Mouse (Mus musculus): ENCODE data around the gene Sfxn1. TPM values are rescaled to one million over a fixed set of nuclear protein-coding genes. Genes with fewer than 3 reads are reported as not detected.

Gene Sfxn1
- polyA plus RNA-seq, 1 experiment from 2014 or later = 119 TPM

- H3K4me3 ChIP-seq (ENCODE audit: low read depth, low read length) = no peak overlapping the region
- no peak overlapping the region for H3K9ac ChIP-seq (ENCODE audit: low read depth, low read length)
- no peaks in the 10 kb centered on the region for H3K9me3 ChIP-seq (replicated peaks; ENCODE audit: control insufficient read depth, low read length, poor library complexity, severe bottlenecking)
- no peaks in the 10 kb centered on the region for H3K4me1 ChIP-seq (ENCODE audit: control insufficient read depth, insufficient read depth, low read length)
- no peak for ATAC-seq
- H3K4me2 ChIP-seq (ENCODE audit: low read length) = no peak overlapping the region
- 92% methylated on average over 15 of the region's 15 CpGs for WGBS
- H3K27me3 ChIP-seq (ENCODE audit: control insufficient read depth, insufficient read depth, low read depth, low read length) = no peaks in the 10 kb centered on the region
- H3K36me3 ChIP-seq (ENCODE audit: control insufficient read depth, insufficient read depth, low read length) = 0 out of 2 replicates have a peak, but pooled peaks cover 3% of the 10 kb centered on the region
- no peak overlapping the region for H3K27ac ChIP-seq (ENCODE audit: low read length)
These were observed 29.6 kb downstream of the Sfxn1 start for GRCm38 (mm10) chr13:54101031-54101820.

- Histone ChIP-seq H3K36me3 (ENCODE audit: control insufficient read depth, insufficient read depth, low read length) (peaks cover 3% of the 10 kb centered on the region; the same call in 1 of the 2 replicates), H3K27ac (ENCODE audit: low read length) (no peak overlapping the region), H3K27me3 (ENCODE audit: control insufficient read depth, insufficient read depth, low read depth, low read length) (no peaks in the 10 kb centered on the region), H3K4me2 (ENCODE audit: low read length) (no peak overlapping the region), H3K9ac (ENCODE audit: low read depth, low read length) (no peak overlapping the region), H3K9me3 (replicated peaks; ENCODE audit: control insufficient read depth, low read length, poor library complexity, severe bottlenecking) (no peaks in the 10 kb centered on the region), H3K4me1 (ENCODE audit: control insufficient read depth, insufficient read depth, low read length) (no peaks in the 10 kb centered on the region), H3K4me3 (ENCODE audit: low read depth, low read length) (no peak overlapping the region)
- 96% methylated on average over 3 of the region's 3 CpGs for WGBS
- no peak for ATAC-seq
These were observed 30.4 kb downstream of the Sfxn1 start for GRCm38 (mm10) chr13:54102061-54102460.

DNA sequence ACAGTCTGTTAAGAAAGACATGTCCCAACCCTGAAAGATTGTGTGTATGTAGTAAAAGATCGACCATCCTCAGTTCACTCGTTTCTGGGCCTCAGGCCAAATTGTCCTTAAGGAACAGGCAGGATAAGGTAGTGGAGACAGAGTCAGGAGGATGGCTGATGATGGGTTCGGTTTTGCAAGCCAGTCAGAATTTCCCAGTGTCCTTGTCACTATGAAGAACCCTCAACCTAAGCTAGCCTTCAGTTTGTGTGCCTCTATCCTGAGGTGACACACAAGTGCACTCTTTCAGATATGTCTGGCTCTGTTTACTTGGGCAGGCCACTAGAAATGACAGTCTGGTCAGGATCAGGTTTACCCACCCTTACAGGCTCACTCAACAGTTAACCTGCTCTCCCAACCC lies 31.6 kb downstream of the Sfxn1 start:
- no peak for ATAC-seq
- 92% methylated on average over 3 of the region's 3 CpGs for WGBS
- H3K4me1 ChIP-seq (ENCODE audit: control insufficient read depth, insufficient read depth, low read length) = no peaks in the 10 kb centered on the region
- no peaks in the 10 kb centered on the region for H3K27me3 ChIP-seq (ENCODE audit: control insufficient read depth, insufficient read depth, low read depth, low read length)
- no peak overlapping the region for H3K4me2 ChIP-seq (ENCODE audit: low read length)
- no peak overlapping the region for H3K9ac ChIP-seq (ENCODE audit: low read depth, low read length)
- no peak overlapping the region for H3K4me3 ChIP-seq (ENCODE audit: low read depth, low read length)
- no peaks in the 10 kb centered on the region for H3K9me3 ChIP-seq (replicated peaks; ENCODE audit: control insufficient read depth, low read length, poor library complexity, severe bottlenecking)
- no peak overlapping the region for H3K27ac ChIP-seq (ENCODE audit: low read length)
- peaks cover 7% of the 10 kb centered on the region; the same call in 1 of the 2 replicates for H3K36me3 ChIP-seq (ENCODE audit: control insufficient read depth, insufficient read depth, low read length)

DNA sequence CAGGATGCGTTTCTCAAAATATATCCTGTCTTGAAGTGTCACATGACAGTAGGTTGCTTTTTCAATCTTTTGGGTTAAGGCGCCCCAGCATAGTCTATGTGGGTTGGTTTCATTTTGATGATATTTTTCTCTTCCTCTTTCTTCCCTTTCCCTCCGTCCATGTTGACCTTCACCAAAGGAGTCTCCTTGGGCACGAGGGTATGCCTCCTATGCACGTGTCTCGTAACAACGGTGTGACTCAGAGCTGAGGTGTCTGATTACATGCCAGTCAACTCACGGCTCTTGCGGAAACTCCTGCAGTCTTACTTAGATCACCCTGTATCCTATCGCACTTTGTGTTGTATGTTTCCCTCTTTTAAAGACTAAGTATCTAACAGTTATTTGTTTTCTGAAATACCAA lies 32.2 kb downstream of the Sfxn1 start:
- H3K4me3 ChIP-seq (ENCODE audit: low read depth, low read length) = no peak overlapping the region
- 89% methylated on average over 10 of the region's 10 CpGs for whole genome bisulfite sequencing
- H3K27me3 ChIP-seq (ENCODE audit: control insufficient read depth, insufficient read depth, low read depth, low read length) = no peaks in the 10 kb centered on the region
- peaks cover 7% of the 10 kb centered on the region; the same call in 1 of the 2 replicates for H3K36me3 ChIP-seq (ENCODE audit: control insufficient read depth, insufficient read depth, low read length)
- no peak overlapping the region for H3K9ac ChIP-seq (ENCODE audit: low read depth, low read length)
- H3K9me3 ChIP-seq (replicated peaks; ENCODE audit: control insufficient read depth, low read length, poor library complexity, severe bottlenecking) = no peaks in the 10 kb centered on the region
- ATAC-seq = no peak
- H3K4me1 ChIP-seq (ENCODE audit: control insufficient read depth, insufficient read depth, low read length) = no peaks in the 10 kb centered on the region
- no peak overlapping the region for H3K27ac ChIP-seq (ENCODE audit: low read length)
- H3K4me2 ChIP-seq (ENCODE audit: low read length) = no peak overlapping the region

- Histone ChIP-seq H3K4me1 (ENCODE audit: control insufficient read depth, insufficient read depth, low read length) (peaks cover 2% of the 10 kb centered on the region; the same call in 1 of the 2 replicates), H3K27me3 (ENCODE audit: control insufficient read depth, insufficient read depth, low read depth, low read length) (no peaks in the 10 kb centered on the region), H3K4me2 (ENCODE audit: low read length) (no peak overlapping the region), H3K9me3 (replicated peaks; ENCODE audit: control insufficient read depth, low read length, poor library complexity, severe bottlenecking) (no peaks in the 10 kb centered on the region), H3K36me3 (ENCODE audit: control insufficient read depth, insufficient read depth, low read length) (no peaks in the 10 kb centered on the region), H3K27ac (ENCODE audit: low read length) (no peak overlapping the region), H3K4me3 (ENCODE audit: low read depth, low read length) (no peak overlapping the region), H3K9ac (ENCODE audit: low read depth, low read length) (no peak overlapping the region)
- peak; percentile 83 for ATAC-seq
- 51% methylated on average over 11 of the region's 11 CpGs for WGBS
These were observed 42.3 kb downstream of the Sfxn1 start for GRCm38 (mm10) chr13:54113819-54114550.

DNA sequence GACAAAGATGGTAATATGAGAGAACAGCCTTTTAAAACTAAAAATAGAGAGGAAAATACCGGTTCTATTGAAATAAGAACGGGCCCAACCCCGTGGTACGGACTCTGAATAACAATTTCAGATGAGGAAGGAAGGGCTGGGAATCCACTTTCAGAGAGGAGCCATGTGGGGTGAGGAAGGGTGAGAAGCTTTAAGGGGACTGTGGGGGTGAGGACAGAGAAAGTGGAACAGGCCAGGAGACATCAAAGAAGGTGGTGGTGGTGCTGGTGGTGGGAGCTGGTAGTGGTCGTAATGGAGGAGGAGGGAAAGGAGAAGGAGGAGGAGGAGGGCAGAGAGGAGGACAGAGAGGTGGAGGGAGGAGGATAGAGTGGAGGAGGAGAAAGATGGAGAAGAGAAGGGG lies 43.3 kb downstream of the Sfxn1 start:
- Histone ChIP-seq H3K4me1 (ENCODE audit: control insufficient read depth, insufficient read depth, low read length) (peaks cover 2% of the 10 kb centered on the region; the same call in 1 of the 2 replicates), H3K4me3 (ENCODE audit: low read depth, low read length) (no peak overlapping the region), H3K9ac (ENCODE audit: low read depth, low read length) (no peak overlapping the region), H3K27ac (ENCODE audit: low read length) (peak overlapping the region; percentile 10; the same call in 1 of the 2 replicates), H3K9me3 (replicated peaks; ENCODE audit: control insufficient read depth, low read length, poor library complexity, severe bottlenecking) (no peaks in the 10 kb centered on the region), H3K27me3 (ENCODE audit: control insufficient read depth, insufficient read depth, low read depth, low read length) (no peaks in the 10 kb centered on the region), H3K4me2 (ENCODE audit: low read length) (no peak overlapping the region), H3K36me3 (ENCODE audit: control insufficient read depth, insufficient read depth, low read length) (no peaks in the 10 kb centered on the region)
- WGBS = 62% methylated on average over 5 of the region's 5 CpGs
- no peak for ATAC-seq

- no peak overlapping the region for H3K27ac ChIP-seq (ENCODE audit: low read length)
- no peak overlapping the region for H3K4me2 ChIP-seq (ENCODE audit: low read length)
- no peak overlapping the region for H3K9ac ChIP-seq (ENCODE audit: low read depth, low read length)
- H3K36me3 ChIP-seq (ENCODE audit: control insufficient read depth, insufficient read depth, low read length) = no peaks in the 10 kb centered on the region
- no peak for ATAC-seq
- H3K27me3 ChIP-seq (ENCODE audit: control insufficient read depth, insufficient read depth, low read depth, low read length) = no peaks in the 10 kb centered on the region
- WGBS = 84% methylated on average over 6 of the region's 6 CpGs
- peaks cover 2% of the 10 kb centered on the region; the same call in 1 of the 2 replicates for H3K4me1 ChIP-seq (ENCODE audit: control insufficient read depth, insufficient read depth, low read length)
- no peaks in the 10 kb centered on the region for H3K9me3 ChIP-seq (replicated peaks; ENCODE audit: control insufficient read depth, low read length, poor library complexity, severe bottlenecking)
- no peak overlapping the region for H3K4me3 ChIP-seq (ENCODE audit: low read depth, low read length)
These were observed 44.1 kb downstream of the Sfxn1 start for GRCm38 (mm10) chr13:54115779-54116178.

DNA sequence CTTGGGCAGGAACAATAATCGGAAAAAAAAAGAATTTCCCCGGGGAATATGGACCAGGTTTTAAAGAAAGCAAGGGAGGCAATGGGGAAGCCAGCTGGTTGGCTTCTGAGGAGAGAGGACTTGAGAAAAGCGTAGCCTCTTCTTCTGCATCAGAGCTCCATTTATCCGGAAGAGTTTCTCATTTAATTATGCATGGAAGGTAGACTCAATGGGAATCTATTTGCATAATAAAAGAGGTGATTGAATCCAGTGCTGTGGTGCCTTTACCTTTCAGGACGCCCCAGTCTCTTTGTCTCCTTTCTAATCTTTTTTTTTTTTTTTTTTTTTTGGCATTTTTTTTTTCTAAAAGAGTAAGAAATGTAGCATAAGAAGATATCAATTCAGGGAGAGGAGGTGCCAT lies 46.7 kb downstream of the Sfxn1 start:
- no peaks in the 10 kb centered on the region for H3K36me3 ChIP-seq (ENCODE audit: control insufficient read depth, insufficient read depth, low read length)
- ATAC-seq = no peak
- no peak overlapping the region for H3K27ac ChIP-seq (ENCODE audit: low read length)
- no peak overlapping the region for H3K4me3 ChIP-seq (ENCODE audit: low read depth, low read length)
- H3K4me1 ChIP-seq (ENCODE audit: control insufficient read depth, insufficient read depth, low read length) = peaks cover 2% of the 10 kb centered on the region; the same call in 1 of the 2 replicates
- no peak overlapping the region for H3K9ac ChIP-seq (ENCODE audit: low read depth, low read length)
- no peaks in the 10 kb centered on the region for H3K9me3 ChIP-seq (replicated peaks; ENCODE audit: control insufficient read depth, low read length, poor library complexity, severe bottlenecking)
- no peaks in the 10 kb centered on the region for H3K27me3 ChIP-seq (ENCODE audit: control insufficient read depth, insufficient read depth, low read depth, low read length)
- 13% methylated on average over 5 of the region's 5 CpGs for WGBS
- H3K4me2 ChIP-seq (ENCODE audit: low read length) = no peak overlapping the region

Measured in midbrain, embryonic 16.5 days (tissue).